Mouse (Mus musculus): Measurements from ENCODE around the gene Zc3hc1. TPM values are rescaled to one million over a fixed set of nuclear protein-coding genes. Genes with fewer than 3 reads are reported as not detected.

The Zc3hc1 gene
- total and polyA plus RNA-seq, 2 experiments from 2014 or later, result 43.2 to 61.9 TPM

GRCm38 (mm10) chr6:30319216-30319615 is 71.6 kb downstream of the Zc3hc1 start:
- DNase-seq (ENCODE audit: low spot score) (no peak), ATAC-seq (ENCODE audit: low FRiP score) (no peak)
- TF ChIP-seq CTCF (IDR thresholded peaks at IDR 0.05), result no peak
- no peaks in the 10 kb centered on the region for H3K27me3 ChIP-seq (ENCODE audit: insufficient read depth, low read length)
- H3K4me2 ChIP-seq (ENCODE audit: low read depth, low read length, poor library complexity, severe bottlenecking), result no peak overlapping the region
- H3K4me3 ChIP-seq (ENCODE audit: low read depth, low read length), result no peak overlapping the region
- 83% methylated on average over 5 of the region's 5 CpGs for WGBS
- no peaks in the 10 kb centered on the region for H3K4me1 ChIP-seq (ENCODE audit: insufficient read depth, low read length)
- H3K36me3 ChIP-seq (ENCODE audit: insufficient read depth, low read length), result no peaks in the 10 kb centered on the region
- no peak overlapping the region for H3K27ac ChIP-seq (ENCODE audit: low read depth, low read length)
- no peak overlapping the region for H3K9ac ChIP-seq (replicated peaks; ENCODE audit: low read length, poor library complexity, severe bottlenecking)
- no peaks in the 10 kb centered on the region for H3K9me3 ChIP-seq (ENCODE audit: low read length)

Other genes starting within 250 kb of the Zc3hc1 start
- gene Ube2h, start 86.5 kb downstream of the Zc3hc1 start, total RNA-seq (2014; rRNA removed), result 47.8 and 57.0 TPM in 2 replicates
- 40.0 and 43.1 TPM in 2 replicates for gene Ube2h, start 86.5 kb downstream of the Zc3hc1 start, polyA plus RNA-seq (2015; fragmentation: Nextera tagmentation; extraction: Ambion mirVana)
- 116 and 139 TPM in 2 replicates for gene Klhdc10, start 10.8 kb upstream of the Zc3hc1 start, total RNA-seq (2014; rRNA removed)
- gene Klhdc10, start 10.8 kb upstream of the Zc3hc1 start, polyA plus RNA-seq (2015; fragmentation: Nextera tagmentation; extraction: Ambion mirVana), result 23.8 and 28.5 TPM in 2 replicates
- gene Tmem209, start 118.8 kb upstream of the Zc3hc1 start, total RNA-seq (2014; rRNA removed), result 37.4 and 50.3 TPM in 2 replicates
- 22.8 and 23.1 TPM in 2 replicates for gene Tmem209, start 118.8 kb upstream of the Zc3hc1 start, polyA plus RNA-seq (2015; fragmentation: Nextera tagmentation; extraction: Ambion mirVana)
- 0.28 TPM in 1 of 2 replicates, not detected in the other for gene Ssmem1, start 118.8 kb upstream of the Zc3hc1 start, total RNA-seq (2014; rRNA removed)
- 0.15 and 0.19 TPM in 2 replicates for gene Ssmem1, start 118.8 kb upstream of the Zc3hc1 start, polyA plus RNA-seq (2015; fragmentation: Nextera tagmentation; extraction: Ambion mirVana)
- gene Cpa2, start 150.6 kb upstream of the Zc3hc1 start, total RNA-seq (2014; rRNA removed), result 6.2 and 9.3 TPM in 2 replicates
- gene Cpa2, start 150.6 kb upstream of the Zc3hc1 start, polyA plus RNA-seq (2015; fragmentation: Nextera tagmentation; extraction: Ambion mirVana), result 13.0 and 15.2 TPM in 2 replicates
- 0.42 and 0.49 TPM in 2 replicates for gene Cpa4, start 177.3 kb upstream of the Zc3hc1 start, total RNA-seq (2014; rRNA removed)
- 0.75 and 0.79 TPM in 2 replicates for gene Cpa4, start 177.3 kb upstream of the Zc3hc1 start, polyA plus RNA-seq (2015; fragmentation: Nextera tagmentation; extraction: Ambion mirVana)
- not detected in 2 replicates for gene Cpa5, start 220.0 kb upstream of the Zc3hc1 start, total RNA-seq (2014; rRNA removed)
- 0.13 TPM in 1 of 2 replicates, not detected in the other for gene Cpa5, start 220.0 kb upstream of the Zc3hc1 start, polyA plus RNA-seq (2015; fragmentation: Nextera tagmentation; extraction: Ambion mirVana)
- 0.60 and 0.94 TPM in 2 replicates for gene Cpa1, start 248.2 kb upstream of the Zc3hc1 start, total RNA-seq (2014; rRNA removed)
- gene Cpa1, start 248.2 kb upstream of the Zc3hc1 start, polyA plus RNA-seq (2015; fragmentation: Nextera tagmentation; extraction: Ambion mirVana), result 0.44 and 0.51 TPM in 2 replicates

Data from midbrain, postnatal 0 days (tissue).